Comparison of ENCODE assay signal across 17 mouse cellular contexts in genomic region chr1:29405807-29406206, GRCm38 (mm10).
DNase-seq lines count a peak whose midpoint lies in the region; ATAC-seq lines count a peak whose summit lies in the region.
"Had no signal": no experiment of that assay in that cellular context is flagged by ENCODE, and none has a peak within 500 bp of the region (broad histone marks: within the 10 kb centered on the region; RNA-seq: fewer than 3 reads in every experiment).

No protein-coding gene starts in this region.

- WGBS in midbrain, embryonic 14.5 days: 72% methylated on average over 5 of the region's 5 CpGs
- 76% methylated on average over 5 of the region's 5 CpGs for WGBS in midbrain, embryonic 13.5 days
- WGBS in neural tube, embryonic 15.5 days: 50% methylated on average over 5 of the region's 5 CpGs
- 75% methylated on average over 5 of the region's 5 CpGs for WGBS in kidney, embryonic 15.5 days

- no peaks in the 10 kb centered on the region for H3K4me1 ChIP-seq in midbrain, embryonic 14.5 days (ENCODE audit: control insufficient read depth, insufficient read depth, low read length)
- no peaks in the 10 kb centered on the region for H3K4me1 ChIP-seq in midbrain, embryonic 13.5 days (replicated peaks)
- H3K4me1 ChIP-seq in neural tube, embryonic 15.5 days: no peaks in the 10 kb centered on the region
- no peaks in the 10 kb centered on the region for H3K4me1 ChIP-seq in kidney, embryonic 15.5 days
- H3K4me1 ChIP-seq: intestine, embryonic 15.5 days; neural tube, embryonic 13.5 days; stomach, embryonic 15.5 days had no signal

- no peak overlapping the region for H3K4me2 ChIP-seq in midbrain, embryonic 14.5 days (ENCODE audit: low read length)
- no peak overlapping the region for H3K4me2 ChIP-seq in midbrain, embryonic 13.5 days (replicated peaks)
- H3K4me2 ChIP-seq in neural tube, embryonic 15.5 days: no peak overlapping the region
- H3K4me2 ChIP-seq in kidney, embryonic 15.5 days: no peak overlapping the region
- H3K4me2 ChIP-seq: intestine, embryonic 15.5 days; lung, embryonic 14.5 days; neural tube, embryonic 13.5 days; stomach, embryonic 15.5 days had no signal

- H3K9me3 ChIP-seq in midbrain, embryonic 14.5 days (ENCODE audit: control insufficient read depth, low read length): no peaks in the 10 kb centered on the region
- no peaks in the 10 kb centered on the region for H3K9me3 ChIP-seq in midbrain, embryonic 13.5 days
- no peaks in the 10 kb centered on the region for H3K9me3 ChIP-seq in neural tube, embryonic 15.5 days (replicated peaks)
- no peaks in the 10 kb centered on the region for H3K9me3 ChIP-seq in kidney, embryonic 15.5 days (replicated peaks)
- H3K9me3 ChIP-seq: intestine, embryonic 15.5 days; neural tube, embryonic 13.5 days; stomach, embryonic 15.5 days had no signal

- DNase-seq in embryo, embryonic 10.5 days (ENCODE audit: low spot score): peak; percentile 2
- DNase-seq in embryo, embryonic 10 days (ENCODE audit: low spot score): no peak
- DNase-seq in midbrain, embryonic 14.5 days: peak; percentile 9
- peak; percentile 15 for DNase-seq in layer of hippocampus, adult 9-10 months (ENCODE audit: low spot score)
- DNase-seq in lung, postnatal 10 days: no peak
- DNase-seq: adrenal gland, postnatal 36 days; cerebellum, postnatal 36 days; kidney, postnatal 14 days; lung, embryonic 14.5 days; retina, postnatal 1 day had no signal

- no peak overlapping the region for H3K4me3 ChIP-seq in midbrain, embryonic 14.5 days (replicated peaks; ENCODE audit: low read depth, low read length)
- no peak overlapping the region for H3K4me3 ChIP-seq in midbrain, embryonic 13.5 days (replicated peaks)
- H3K4me3 ChIP-seq in neural tube, embryonic 15.5 days (replicated peaks): no peak overlapping the region
- H3K4me3 ChIP-seq in kidney, embryonic 15.5 days (replicated peaks): no peak overlapping the region
- H3K4me3 ChIP-seq: intestine, embryonic 15.5 days; neural tube, embryonic 13.5 days; stomach, embryonic 15.5 days had no signal

- H3K36me3 ChIP-seq in midbrain, embryonic 14.5 days (ENCODE audit: control insufficient read depth, insufficient read depth, low read length): no peaks in the 10 kb centered on the region
- no peaks in the 10 kb centered on the region for H3K36me3 ChIP-seq in midbrain, embryonic 13.5 days
- H3K36me3 ChIP-seq in neural tube, embryonic 15.5 days: no peaks in the 10 kb centered on the region
- H3K36me3 ChIP-seq in kidney, embryonic 15.5 days: no peaks in the 10 kb centered on the region
- H3K36me3 ChIP-seq: intestine, embryonic 15.5 days; neural tube, embryonic 13.5 days; stomach, embryonic 15.5 days had no signal

- H3K9ac ChIP-seq in midbrain, embryonic 14.5 days (replicated peaks; ENCODE audit: low read length): no peak overlapping the region
- H3K9ac ChIP-seq in midbrain, embryonic 13.5 days (replicated peaks): no peak overlapping the region
- no peak overlapping the region for H3K9ac ChIP-seq in neural tube, embryonic 15.5 days (replicated peaks)
- no peak overlapping the region for H3K9ac ChIP-seq in kidney, embryonic 15.5 days
- H3K9ac ChIP-seq: intestine, embryonic 15.5 days; lung, embryonic 14.5 days; neural tube, embryonic 13.5 days; stomach, embryonic 15.5 days had no signal

- no peak for ATAC-seq in midbrain, embryonic 14.5 days (ENCODE audit: low FRiP score, low TSS enrichment)
- ATAC-seq in midbrain, embryonic 13.5 days: no peak
- ATAC-seq in neural tube, embryonic 15.5 days (ENCODE audit: low FRiP score): peak; percentile 45; the same call in 1 of the 2 replicates
- ATAC-seq in kidney, embryonic 15.5 days (replicated peaks; ENCODE audit: low FRiP score): no peak
- ATAC-seq: intestine, embryonic 15.5 days had no signal

- no peaks in the 10 kb centered on the region for H3K27me3 ChIP-seq in midbrain, embryonic 14.5 days (ENCODE audit: control insufficient read depth, insufficient read depth, low read length)
- H3K27me3 ChIP-seq in midbrain, embryonic 13.5 days: no peaks in the 10 kb centered on the region
- no peaks in the 10 kb centered on the region for H3K27me3 ChIP-seq in neural tube, embryonic 15.5 days (replicated peaks)
- no peaks in the 10 kb centered on the region for H3K27me3 ChIP-seq in kidney, embryonic 15.5 days
- H3K27me3 ChIP-seq: CH12.LX; intestine, embryonic 15.5 days; neural tube, embryonic 13.5 days; stomach, embryonic 15.5 days had no signal

- H3K27ac ChIP-seq in midbrain, embryonic 14.5 days (replicated peaks; ENCODE audit: low read depth, low read length): no peak overlapping the region
- no peak overlapping the region for H3K27ac ChIP-seq in midbrain, embryonic 13.5 days
- no peak overlapping the region for H3K27ac ChIP-seq in neural tube, embryonic 15.5 days (replicated peaks)
- no peak overlapping the region for H3K27ac ChIP-seq in kidney, embryonic 15.5 days
- H3K27ac ChIP-seq: intestine, embryonic 15.5 days; neural tube, embryonic 13.5 days; stomach, embryonic 15.5 days had no signal

Comparison
In these comparisons a context has a peak if more than half of its experiments do, and no peak if none do; other contexts are left out.
1. DNase-seq: peak in embryo, embryonic 10.5 days (single experiment), midbrain, embryonic 14.5 days (single experiment) and layer of hippocampus, adult 9-10 months (single experiment); none in embryo, embryonic 10 days (single experiment) and lung, postnatal 10 days (single experiment).